Mouse (Mus musculus) neural tube, embryonic 14.5 days (tissue): ENCODE results near the gene Prrg2. TPM values are rescaled to one million over a fixed set of nuclear protein-coding genes. Genes with fewer than 3 reads are reported as not detected.

ENCODE experiments used
- ATAC-seq: fragments of 200-750 bp; cut with Nextera tagmentation; 2 replicates; pipeline ENCODE4 v1.8.0; 2017; ENCODE audit warnings: low read depth, mild to moderate bottlenecking, moderate TSS enrichment, moderate library complexity
- H3K27ac ChIP-seq: fragments of 300-500 bp; sonication (generic); 2 replicates; pipeline ENCODE4 v1.5.1; 2014; ENCODE audit warnings: low read depth, mild to moderate bottlenecking, control low read depth, low read length, moderate library complexity, mixed read lengths
- H3K27me3 ChIP-seq: fragments of 300-500 bp; sonication (generic); 2 replicates; pipeline ENCODE4 v1.6.1; 2014; ENCODE audit warnings: low read length; ENCODE audit not compliant: control insufficient read depth, insufficient read depth
- H3K36me3 ChIP-seq: fragments of 300-500 bp; sonication (generic); 2 replicates; pipeline ENCODE4 v1.6.1; 2014; ENCODE audit warnings: low read length, mixed read lengths; ENCODE audit not compliant: control insufficient read depth, insufficient read depth
- H3K4me1 ChIP-seq: fragments of 300-500 bp; sonication (generic); 2 replicates; pipeline ENCODE4 v1.6.1; 2014; ENCODE audit warnings: low read length; ENCODE audit not compliant: control insufficient read depth, insufficient read depth
- H3K4me2 ChIP-seq: fragments of 300-500 bp; sonication (generic); 2 replicates; pipeline ENCODE4 v1.6.1; 2014; ENCODE audit warnings: mild to moderate bottlenecking, low read depth, low read length, control low read depth
- H3K4me3 ChIP-seq: fragments of 300-500 bp; sonication (generic); 2 replicates; pipeline ENCODE4 v1.5.1; 2014; ENCODE audit warnings: low read depth, low read length, control low read depth, mixed read lengths
- H3K9ac ChIP-seq: fragments of 300-500 bp; sonication (generic); replicated peaks from 2 replicates; pipeline ENCODE4 v1.6.1; 2014; ENCODE audit warnings: low read depth, mild to moderate bottlenecking, control low read depth, low read length, mixed read lengths
- H3K9me3 ChIP-seq: fragments of 300-500 bp; sonication (generic); 2 replicates; pipeline ENCODE4 v1.6.1; 2016; ENCODE audit warnings: low read length; ENCODE audit not compliant: control insufficient read depth
- WGBS: fragments of 180-500 bp; shearing (Covaris S2); extraction: QIAGEN DNeasy Blood & Tissue Kit; methylation state at CpG from one replicate; pipeline ENCODE4 v1.1.7; 2014; 5-methylcytosine and 5-hydroxymethylcytosine counted together
- microRNA-seq: library from miRNA; unstranded; fragments of <30 nt; microRNA quantifications from one replicate; pipeline ENCODE4, GENCODE M21; 2016
- polyA plus RNA-seq: library from polyadenylated mRNA; unstranded; fragments of >200 nt; fragmentation: Nextera tagmentation; extraction: Ambion mirVana; gene quantifications from 2 replicates; pipeline ENCODE4 v1.2.1, GENCODE M21; 2014

Prrg2 gene
- polyA plus RNA-seq, 1 experiment from 2014 or later = 12.8 TPM

DNA sequence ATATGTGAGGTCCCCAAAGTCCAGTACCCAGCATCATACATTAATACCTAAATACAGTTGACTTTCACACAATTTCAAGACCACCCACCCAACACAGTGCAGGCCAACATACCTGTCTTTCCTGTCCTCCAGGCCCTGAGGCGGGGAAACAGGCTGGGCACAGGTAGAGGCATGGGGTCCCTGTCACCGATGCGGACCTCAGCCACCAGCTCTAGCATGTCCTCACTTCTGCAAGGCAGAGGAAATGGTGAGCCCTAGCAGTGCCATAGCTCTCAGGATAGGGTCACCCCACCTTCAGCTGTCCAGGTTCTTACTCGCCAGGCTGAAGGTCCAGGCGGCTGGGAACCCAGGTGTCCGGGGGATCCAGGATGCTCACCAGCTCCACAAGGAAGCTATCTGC lies 50.5 kb downstream of the Prrg2 start:
- peaks cover 52% of the 10 kb centered on the region for H3K36me3 ChIP-seq
- WGBS = 100% methylated on average over 6 of the region's 6 CpGs
- no peak overlapping the region for H3K4me2 ChIP-seq
- no peaks in the 10 kb centered on the region for H3K27me3 ChIP-seq
- no peaks in the 10 kb centered on the region for H3K9me3 ChIP-seq
- no peak for ATAC-seq
- H3K4me3 ChIP-seq = no peak overlapping the region
- no peak overlapping the region for H3K27ac ChIP-seq
- H3K9ac ChIP-seq = no peak overlapping the region
- H3K4me1 ChIP-seq = peaks cover 11% of the 10 kb centered on the region; the same call in 1 of the 2 replicates

DNA sequence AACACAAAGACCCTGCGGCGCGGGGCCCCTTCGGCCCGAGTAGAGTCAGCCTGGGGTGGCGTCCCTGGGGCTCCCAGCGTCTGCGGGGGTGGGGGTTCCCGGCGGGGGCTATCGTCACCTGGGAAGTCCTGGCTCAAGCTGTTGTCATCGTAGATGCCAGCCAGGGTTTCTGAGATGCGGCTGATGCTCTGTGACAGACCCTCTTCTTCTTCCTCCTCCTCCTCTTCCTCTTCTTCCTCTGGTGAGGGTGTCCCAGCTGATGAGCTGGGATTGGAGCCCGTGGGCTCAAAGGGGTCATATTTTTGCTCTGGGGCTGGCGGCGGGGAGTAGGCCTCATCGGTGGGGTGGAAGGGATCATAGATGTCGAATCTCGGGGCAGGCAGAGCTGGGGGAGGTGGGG lies 54.1 kb downstream of the Prrg2 start:
- no peak overlapping the region for H3K27ac ChIP-seq
- H3K4me1 ChIP-seq = no peaks in the 10 kb centered on the region
- ATAC-seq = no peak
- peaks cover 84% of the 10 kb centered on the region for H3K36me3 ChIP-seq
- H3K27me3 ChIP-seq = no peaks in the 10 kb centered on the region
- H3K9ac ChIP-seq = no peak overlapping the region
- no peak overlapping the region for H3K4me3 ChIP-seq
- no peaks in the 10 kb centered on the region for H3K9me3 ChIP-seq
- H3K4me2 ChIP-seq = no peak overlapping the region
- 94% methylated on average over 19 of the region's 19 CpGs for WGBS

DNA sequence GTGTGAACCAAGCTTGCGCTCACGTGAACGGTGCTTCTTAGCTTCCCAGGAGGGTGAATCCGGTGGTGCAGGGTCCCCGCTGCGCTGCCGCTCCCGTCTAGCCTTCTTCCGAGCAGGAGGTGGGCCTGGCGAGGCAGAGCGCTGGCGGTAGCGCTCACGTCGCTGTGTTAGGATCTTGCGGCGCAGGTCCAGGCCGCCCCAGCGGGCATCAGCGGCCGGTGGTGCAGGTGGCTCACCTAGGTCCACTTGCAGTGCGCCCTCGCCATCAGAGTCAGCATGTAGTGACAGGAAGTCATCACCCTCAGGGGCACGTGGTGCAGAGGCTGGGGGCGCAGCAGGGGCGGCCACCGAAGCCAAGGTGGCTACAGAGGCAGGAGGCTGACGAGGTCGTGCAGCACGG lies 54.6 kb downstream of the Prrg2 start:
- Histone ChIP-seq H3K4me3 (no peak overlapping the region), H3K27ac (no peak overlapping the region), H3K4me2 (no peak overlapping the region), H3K9me3 (no peaks in the 10 kb centered on the region), H3K27me3 (no peaks in the 10 kb centered on the region), H3K36me3 (peaks cover 90% of the 10 kb centered on the region), H3K4me1 (no peaks in the 10 kb centered on the region), H3K9ac (no peak overlapping the region)
- no peak for ATAC-seq
- WGBS = 94% methylated on average over 30 of the region's 30 CpGs

DNA sequence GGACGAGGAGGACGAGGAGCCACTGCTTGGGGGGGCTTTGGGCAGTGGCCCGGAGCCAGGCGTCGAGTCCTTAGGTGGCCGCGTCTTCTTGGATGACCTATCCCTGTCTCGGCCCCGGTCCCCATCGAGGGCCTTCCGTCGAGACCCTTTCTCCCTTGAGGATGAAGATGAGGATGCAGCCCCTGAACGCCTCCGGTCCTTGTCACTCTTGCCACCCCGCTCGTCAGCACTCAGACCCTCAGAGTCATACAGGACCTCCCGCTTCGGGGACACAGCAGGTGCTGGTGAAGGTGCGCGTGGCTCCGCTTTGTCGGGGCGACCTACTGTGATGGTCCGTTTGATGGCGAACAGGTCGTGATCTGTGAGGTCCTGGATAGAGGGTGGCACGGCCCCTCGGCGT lies 55.3 kb downstream of the Prrg2 start:
- Histone ChIP-seq H3K9ac (no peak overlapping the region), H3K27me3 (no peaks in the 10 kb centered on the region), H3K4me1 (no peaks in the 10 kb centered on the region), H3K27ac (no peak overlapping the region), H3K4me2 (no peak overlapping the region), H3K36me3 (peaks cover 88% of the 10 kb centered on the region), H3K4me3 (no peak overlapping the region), H3K9me3 (no peaks in the 10 kb centered on the region)
- no peak for ATAC-seq
- 96% methylated on average over 29 of the region's 29 CpGs for WGBS

DNA sequence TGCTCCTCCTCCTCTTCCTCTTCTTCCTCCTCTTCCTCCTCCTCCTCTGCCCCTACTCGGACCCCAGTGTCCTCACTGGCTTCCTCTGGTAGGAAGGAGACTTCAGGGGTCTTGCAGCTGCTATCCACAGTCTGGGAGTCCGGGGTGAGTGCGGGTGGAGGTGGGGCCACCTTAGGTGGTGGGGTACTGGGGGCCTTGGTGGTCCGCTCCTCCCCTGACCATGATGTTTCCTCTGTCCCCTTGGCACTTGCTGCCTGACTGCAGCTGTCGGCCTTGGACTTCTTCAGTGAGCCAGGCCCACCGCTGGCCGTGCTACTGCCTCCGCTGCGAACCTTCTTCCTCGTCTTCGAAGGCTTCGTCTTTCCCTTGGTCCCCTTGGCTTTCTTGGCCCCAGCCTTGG lies 56.0 kb downstream of the Prrg2 start:
- no peak overlapping the region for H3K27ac ChIP-seq
- H3K4me2 ChIP-seq = no peak overlapping the region
- H3K9me3 ChIP-seq = no peaks in the 10 kb centered on the region
- no peaks in the 10 kb centered on the region for H3K4me1 ChIP-seq
- no peak for ATAC-seq
- H3K9ac ChIP-seq = no peak overlapping the region
- WGBS = 95% methylated on average over 12 of the region's 12 CpGs
- no peak overlapping the region for H3K4me3 ChIP-seq
- peaks cover 86% of the 10 kb centered on the region for H3K36me3 ChIP-seq
- H3K27me3 ChIP-seq = no peaks in the 10 kb centered on the region

DNA sequence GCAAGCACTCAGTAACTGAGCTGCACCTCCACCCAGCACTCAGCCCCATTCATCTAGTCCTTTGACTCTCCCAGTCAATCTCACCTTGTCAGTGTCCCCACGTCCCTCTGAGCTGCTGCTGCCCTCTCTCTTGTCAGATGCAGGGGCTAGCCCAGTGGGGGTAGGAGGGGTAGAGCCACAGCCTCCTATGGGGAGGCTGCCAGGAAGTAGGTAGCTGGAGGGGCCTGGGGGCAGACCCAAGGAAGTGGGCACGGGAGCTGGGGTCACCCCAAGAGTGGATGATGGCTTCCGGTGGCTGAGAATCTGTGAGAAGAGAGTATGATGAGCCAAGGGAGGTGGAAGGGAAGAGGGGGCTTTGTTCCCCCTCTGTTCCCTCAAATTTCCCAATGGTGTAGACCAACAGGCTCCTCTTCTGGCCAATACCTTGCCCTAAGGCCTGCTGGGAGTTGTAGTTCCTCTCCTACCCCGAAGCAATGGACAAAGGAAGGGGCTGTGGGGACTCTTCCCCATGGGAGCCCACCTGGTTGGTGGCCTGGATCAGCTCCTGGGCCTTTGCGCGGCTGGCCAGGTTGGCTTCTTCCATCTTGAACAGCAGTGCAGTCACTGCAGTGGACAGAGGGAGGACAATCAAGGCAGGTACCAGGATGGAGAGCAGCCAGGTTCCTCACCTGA lies 57.0 kb downstream of the Prrg2 start:
- no peaks in the 10 kb centered on the region for H3K4me1 ChIP-seq
- ATAC-seq = no peak
- H3K9ac ChIP-seq = no peak overlapping the region
- H3K27ac ChIP-seq = no peak overlapping the region
- H3K4me3 ChIP-seq = no peak overlapping the region
- H3K27me3 ChIP-seq = no peaks in the 10 kb centered on the region
- no peak overlapping the region for H3K4me2 ChIP-seq
- H3K36me3 ChIP-seq = peaks cover 87% of the 10 kb centered on the region
- H3K9me3 ChIP-seq = no peaks in the 10 kb centered on the region
- 90% methylated on average over 6 of the region's 6 CpGs for WGBS

DNA sequence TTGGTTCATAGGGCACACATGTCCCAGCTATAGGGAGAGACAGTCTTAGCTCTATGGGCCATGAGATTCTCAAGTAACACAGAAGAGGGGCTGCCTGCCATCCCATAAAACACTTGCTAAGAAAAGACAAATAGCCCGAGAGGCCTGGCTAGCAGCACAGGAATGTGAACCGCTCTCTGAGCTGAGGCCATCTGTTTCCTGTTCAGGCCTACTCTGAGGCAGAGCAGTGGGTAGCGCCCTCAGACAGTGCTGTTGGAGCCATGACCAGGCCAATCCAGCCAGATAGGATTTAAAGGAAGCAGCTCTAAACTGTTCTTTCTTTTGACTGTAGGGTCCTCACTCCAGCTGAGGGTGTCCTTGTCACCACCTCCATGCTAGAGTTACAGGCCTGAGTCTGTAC lies 57.9 kb downstream of the Prrg2 start:
- peaks cover 78% of the 10 kb centered on the region for H3K36me3 ChIP-seq
- H3K9me3 ChIP-seq = no peaks in the 10 kb centered on the region
- H3K4me1 ChIP-seq = no peaks in the 10 kb centered on the region
- ATAC-seq = no peak
- no peak overlapping the region for H3K9ac ChIP-seq
- 72% methylated on average over 3 of the region's 3 CpGs for WGBS
- no peak overlapping the region for H3K4me3 ChIP-seq
- H3K27ac ChIP-seq = no peak overlapping the region
- H3K27me3 ChIP-seq = no peaks in the 10 kb centered on the region
- H3K4me2 ChIP-seq = no peak overlapping the region

Small RNAs within 50 kb of the gene (microRNA-seq; reads per million reads assigned to microRNA genes)
- not detected for gene Mir7054

Other genes with a start within 250 kb of the Prrg2 start
- 22.4 and 26.3 TPM in 2 replicates for gene Nup62, start 246.6 kb downstream of the Prrg2 start, polyA plus RNA-seq
- gene Il4i1, start 246.3 kb downstream of the Prrg2 start, polyA plus RNA-seq = 1.6 and 1.7 TPM in 2 replicates
- 2.1 and 2.3 TPM in 2 replicates for gene Atf5, start 246.0 kb downstream of the Prrg2 start, polyA plus RNA-seq
- gene Akt1s1, start 213.7 kb downstream of the Prrg2 start, polyA plus RNA-seq = 36.4 and 46.8 TPM in 2 replicates
- gene Tbc1d17, start 213.6 kb downstream of the Prrg2 start, polyA plus RNA-seq = 92.5 and 96.4 TPM in 2 replicates
- 27.1 and 28.8 TPM in 2 replicates for gene Pnkp, start 205.5 kb downstream of the Prrg2 start, polyA plus RNA-seq
- 475 and 479 TPM in 2 replicates for gene Ptov1, start 192.9 kb downstream of the Prrg2 start, polyA plus RNA-seq
- gene Med25, start 170.0 kb downstream of the Prrg2 start, polyA plus RNA-seq = 85.7 and 91.1 TPM in 2 replicates
- 14.5 and 16.0 TPM in 2 replicates for gene Fuz, start 166.6 kb downstream of the Prrg2 start, polyA plus RNA-seq
- 120 and 128 TPM in 2 replicates for gene Ap2a1, start 133.2 kb downstream of the Prrg2 start, polyA plus RNA-seq
- gene Tsks, start 119.5 kb downstream of the Prrg2 start, polyA plus RNA-seq = 0.11 and 0.19 TPM in 2 replicates
- 54.3 and 60.3 TPM in 2 replicates for gene Cpt1c, start 87.8 kb downstream of the Prrg2 start, polyA plus RNA-seq
- 189 and 206 TPM in 2 replicates for gene Prmt1, start 76.1 kb downstream of the Prrg2 start, polyA plus RNA-seq
- gene Irf3, start 65.0 kb downstream of the Prrg2 start, polyA plus RNA-seq = 53.8 and 60.2 TPM in 2 replicates
- 6.4 and 9.5 TPM in 2 replicates for gene Bcl2l12, start 64.0 kb downstream of the Prrg2 start, polyA plus RNA-seq
- 61.6 and 68.6 TPM in 2 replicates for gene Scaf1, start 46.3 kb downstream of the Prrg2 start, polyA plus RNA-seq
- gene Rras, start 44.7 kb downstream of the Prrg2 start, polyA plus RNA-seq = 9.0 and 13.7 TPM in 2 replicates
- gene Prr12, start 9.8 kb downstream of the Prrg2 start, polyA plus RNA-seq = 17.3 and 17.9 TPM in 2 replicates
- 65.4 and 67.3 TPM in 2 replicates for gene Nosip, start 248 bp downstream of the Prrg2 start, polyA plus RNA-seq
- gene Rcn3, start 29.5 kb upstream of the Prrg2 start, polyA plus RNA-seq = 23.7 and 118 TPM in 2 replicates
- 7.0 and 36.4 TPM in 2 replicates for gene Fcgrt, start 41.2 kb upstream of the Prrg2 start, polyA plus RNA-seq
- 781 and 868 TPM in 2 replicates for gene Rps11, start 61.8 kb upstream of the Prrg2 start, polyA plus RNA-seq
- gene Rpl13a, start 66.1 kb upstream of the Prrg2 start, polyA plus RNA-seq = 668 and 729 TPM in 2 replicates
- 0.33 TPM in 1 of 2 replicates, not detected in the other for gene Gm45713, start 73.6 kb upstream of the Prrg2 start, polyA plus RNA-seq
- gene Flt3l, start 73.8 kb upstream of the Prrg2 start, polyA plus RNA-seq = 1.3 and 1.6 TPM in 2 replicates
- 90.4 and 91.2 TPM in 2 replicates for gene Pih1d1, start 91.6 kb upstream of the Prrg2 start, polyA plus RNA-seq
- 16.9 and 19.8 TPM in 2 replicates for gene Aldh16a1, start 91.9 kb upstream of the Prrg2 start, polyA plus RNA-seq
- gene Slc17a7, start 101.3 kb upstream of the Prrg2 start, polyA plus RNA-seq = 0.71 TPM in 1 of 2 replicates, not detected in the other
- gene Gfy, start 116.9 kb upstream of the Prrg2 start, polyA plus RNA-seq = not detected in 2 replicates
- gene Pth2, start 118.3 kb upstream of the Prrg2 start, polyA plus RNA-seq = not detected in 2 replicates
- 0.15 and 0.50 TPM in 2 replicates for gene Ccdc155, start 142.2 kb upstream of the Prrg2 start, polyA plus RNA-seq
- gene Dkkl1, start 149.5 kb upstream of the Prrg2 start, polyA plus RNA-seq = 11.8 and 12.9 TPM in 2 replicates
- 24.5 and 39.9 TPM in 2 replicates for gene Tead2, start 153.1 kb upstream of the Prrg2 start, polyA plus RNA-seq
- gene Cd37, start 176.4 kb upstream of the Prrg2 start, polyA plus RNA-seq = 1.0 and 1.6 TPM in 2 replicates
- 0.75 and 0.99 TPM in 2 replicates for gene Slc6a16, start 178.4 kb upstream of the Prrg2 start, polyA plus RNA-seq
- not detected in 2 replicates for gene Slc6a21, start 214.8 kb upstream of the Prrg2 start, polyA plus RNA-seq